Mouse (Mus musculus) heart, embryonic 16.5 days (tissue): ENCODE measurements around the gene Hpgd. TPM values are rescaled to one million over a fixed set of nuclear protein-coding genes. Genes with fewer than 3 reads are reported as not detected.

Experiments
- ATAC-seq: fragments of 200-750 bp; cut with Nextera tagmentation; replicated peaks from 2 replicates; pipeline ENCODE4 v1.8.0; 2017; ENCODE audit warnings: moderate number of reproducible peaks; ENCODE audit not compliant: insufficient read depth, low FRiP score; ENCODE audit errors: extremely low read depth
- H3K27ac ChIP-seq: fragments of 300-500 bp; sonication (generic); 2 replicates; pipeline ENCODE4 v1.5.1; 2014; ENCODE audit warnings: mild to moderate bottlenecking, low read length, control low read depth, moderate library complexity
- H3K27me3 ChIP-seq: fragments of 300-500 bp; sonication (generic); 2 replicates; pipeline ENCODE4 v1.6.1; 2014; ENCODE audit warnings: low read length, mixed read lengths; ENCODE audit not compliant: control insufficient read depth, insufficient read depth
- H3K36me3 ChIP-seq: fragments of 300-500 bp; sonication (generic); 2 replicates; pipeline ENCODE4 v1.6.1; 2014; ENCODE audit not compliant: control insufficient read depth, insufficient read depth
- H3K4me1 ChIP-seq: fragments of 300-500 bp; sonication (generic); 2 replicates; pipeline ENCODE4 v1.6.1; 2014; ENCODE audit warnings: low read length, mixed read lengths; ENCODE audit not compliant: control insufficient read depth, insufficient read depth
- H3K4me2 ChIP-seq: fragments of 300-500 bp; sonication (generic); 2 replicates; pipeline ENCODE4 v1.6.1; 2014; ENCODE audit warnings: low read depth, mild to moderate bottlenecking, control low read depth, low read length
- H3K4me3 ChIP-seq: fragments of 300-500 bp; sonication (generic); 2 replicates; pipeline ENCODE4 v1.5.1; 2014; ENCODE audit warnings: mild to moderate bottlenecking, control low read depth, low read length
- H3K9ac ChIP-seq: fragments of 300-500 bp; sonication (generic); 2 replicates; pipeline ENCODE4 v1.6.1; 2014; ENCODE audit warnings: low read length, control low read depth
- H3K9me3 ChIP-seq: fragments of 300-500 bp; sonication (generic); replicated peaks from 2 replicates; pipeline ENCODE4 v1.6.1; 2016; ENCODE audit warnings: low read length; ENCODE audit not compliant: control insufficient read depth
- WGBS: fragments of 180-500 bp; shearing (Covaris S2); extraction: QIAGEN DNeasy Blood & Tissue Kit; methylation state at CpG from one replicate; pipeline ENCODE4 v1.1.7; 2014; 5-methylcytosine and 5-hydroxymethylcytosine counted together
- polyA plus RNA-seq: library from polyadenylated mRNA; unstranded; fragments of >200 nt; fragmentation: Nextera tagmentation; extraction: Ambion mirVana; gene quantifications from 2 replicates; pipeline ENCODE4 v1.2.1, GENCODE M21; 2015

The Hpgd gene
- polyA plus RNA-seq, 1 experiment from 2014 or later: 36.7 TPM

- WGBS: 56% methylated on average over 2 of the region's 2 CpGs
- no peaks in the 10 kb centered on the region for H3K27me3 ChIP-seq
- no peak for ATAC-seq
- H3K36me3 ChIP-seq: no peaks in the 10 kb centered on the region
- no peaks in the 10 kb centered on the region for H3K4me1 ChIP-seq
- H3K9me3 ChIP-seq: no peaks in the 10 kb centered on the region
- no peak overlapping the region for H3K4me2 ChIP-seq
- no peak overlapping the region for H3K27ac ChIP-seq
- no peak overlapping the region for H3K9ac ChIP-seq
- no peak overlapping the region for H3K4me3 ChIP-seq
Measured at GRCm38 (mm10) chr8:56278545-56279063, 15.8 kb upstream of the Hpgd start.

- no peak for ATAC-seq
- WGBS: 52% methylated on average over 1 of the region's 1 CpGs
- no peak overlapping the region for H3K4me2 ChIP-seq
- no peak overlapping the region for H3K4me3 ChIP-seq
- H3K36me3 ChIP-seq: no peaks in the 10 kb centered on the region
- H3K27ac ChIP-seq: no peak overlapping the region
- H3K4me1 ChIP-seq: no peaks in the 10 kb centered on the region
- no peak overlapping the region for H3K9ac ChIP-seq
- H3K27me3 ChIP-seq: no peaks in the 10 kb centered on the region
- no peaks in the 10 kb centered on the region for H3K9me3 ChIP-seq
Measured at GRCm38 (mm10) chr8:56283936-56284335, 10.4 kb upstream of the Hpgd start.

GRCm38 (mm10) chr8:56284957-56285356 lies 9.4 kb upstream of the Hpgd start:
- H3K4me1 ChIP-seq: no peaks in the 10 kb centered on the region
- H3K27me3 ChIP-seq: no peaks in the 10 kb centered on the region
- WGBS: 26% methylated on average over 3 of the region's 3 CpGs
- no peak overlapping the region for H3K9ac ChIP-seq
- no peak for ATAC-seq
- no peak overlapping the region for H3K27ac ChIP-seq
- H3K9me3 ChIP-seq: no peaks in the 10 kb centered on the region
- H3K4me2 ChIP-seq: no peak overlapping the region
- H3K4me3 ChIP-seq: no peak overlapping the region
- no peaks in the 10 kb centered on the region for H3K36me3 ChIP-seq

GRCm38 (mm10) chr8:56286717-56287116 lies 7.7 kb upstream of the Hpgd start:
- no peak overlapping the region for H3K27ac ChIP-seq
- H3K4me2 ChIP-seq: no peak overlapping the region
- ATAC-seq: no peak
- H3K4me1 ChIP-seq: no peaks in the 10 kb centered on the region
- no peak overlapping the region for H3K9ac ChIP-seq
- H3K4me3 ChIP-seq: no peak overlapping the region
- no peaks in the 10 kb centered on the region for H3K36me3 ChIP-seq
- H3K27me3 ChIP-seq: no peaks in the 10 kb centered on the region
- 76% methylated on average over 2 of the region's 2 CpGs for WGBS
- no peaks in the 10 kb centered on the region for H3K9me3 ChIP-seq

GRCm38 (mm10) chr8:56287370-56288072 lies 6.9 kb upstream of the Hpgd start:
- no peaks in the 10 kb centered on the region for H3K27me3 ChIP-seq
- H3K36me3 ChIP-seq: no peaks in the 10 kb centered on the region
- H3K4me2 ChIP-seq: no peak overlapping the region
- no peak overlapping the region for H3K27ac ChIP-seq
- WGBS: 73% methylated on average over 7 of the region's 7 CpGs
- no peaks in the 10 kb centered on the region for H3K4me1 ChIP-seq
- H3K9ac ChIP-seq: no peak overlapping the region
- no peak overlapping the region for H3K4me3 ChIP-seq
- no peak for ATAC-seq
- no peaks in the 10 kb centered on the region for H3K9me3 ChIP-seq

- no peaks in the 10 kb centered on the region for H3K36me3 ChIP-seq
- H3K4me3 ChIP-seq: no peak overlapping the region
- no peak overlapping the region for H3K4me2 ChIP-seq
- no peak overlapping the region for H3K27ac ChIP-seq
- no peak for ATAC-seq
- 91% methylated on average over 7 of the region's 7 CpGs for WGBS
- no peaks in the 10 kb centered on the region for H3K9me3 ChIP-seq
- H3K27me3 ChIP-seq: peaks cover 3% of the 10 kb centered on the region; the same call in 1 of the 2 replicates
- no peak overlapping the region for H3K9ac ChIP-seq
- peaks cover 5% of the 10 kb centered on the region; the same call in 1 of the 2 replicates for H3K4me1 ChIP-seq
Measured at GRCm38 (mm10) chr8:56292318-56292717, 2.1 kb upstream of the Hpgd start.

- ATAC-seq: no peak
- Histone ChIP-seq H3K4me3 (no peak overlapping the region), H3K4me1 (peaks cover 5% of the 10 kb centered on the region; the same call in 1 of the 2 replicates), H3K36me3 (no peaks in the 10 kb centered on the region), H3K27ac (no peak overlapping the region), H3K27me3 (peaks cover 3% of the 10 kb centered on the region; the same call in 1 of the 2 replicates), H3K9ac (no peak overlapping the region), H3K9me3 (no peaks in the 10 kb centered on the region), H3K4me2 (peak overlapping the region; percentile 76)
- WGBS: 33% methylated on average over 8 of the region's 8 CpGs
Measured at GRCm38 (mm10) chr8:56293480-56293879, 905 bp upstream of the Hpgd start.

GRCm38 (mm10) chr8:56294886-56295555 lies 636 bp downstream of the Hpgd start:
- H3K4me1 ChIP-seq: peaks cover 5% of the 10 kb centered on the region; the same call in 1 of the 2 replicates
- no peak for ATAC-seq
- no peaks in the 10 kb centered on the region for H3K9me3 ChIP-seq
- peak overlapping the region; percentile 58 for H3K4me3 ChIP-seq
- H3K4me2 ChIP-seq: peak overlapping the region; percentile 76
- H3K27me3 ChIP-seq: peaks cover 3% of the 10 kb centered on the region; the same call in 1 of the 2 replicates
- peak overlapping the region; percentile 69 for H3K9ac ChIP-seq
- 24% methylated on average over 14 of the region's 14 CpGs for whole genome bisulfite sequencing
- no peaks in the 10 kb centered on the region for H3K36me3 ChIP-seq
- H3K27ac ChIP-seq: peak overlapping the region; percentile 6; the same call in 1 of the 2 replicates

GRCm38 (mm10) chr8:56299421-56299820 lies 5.0 kb downstream of the Hpgd start:
- H3K4me1 ChIP-seq: no peaks in the 10 kb centered on the region
- H3K4me2 ChIP-seq: no peak overlapping the region
- no peaks in the 10 kb centered on the region for H3K9me3 ChIP-seq
- 76% methylated on average over 5 of the region's 5 CpGs for WGBS
- no peaks in the 10 kb centered on the region for H3K36me3 ChIP-seq
- no peak overlapping the region for H3K4me3 ChIP-seq
- H3K27me3 ChIP-seq: 0 out of 2 replicates have a peak, but pooled peaks cover 3% of the 10 kb centered on the region
- ATAC-seq: no peak
- H3K9ac ChIP-seq: no peak overlapping the region
- H3K27ac ChIP-seq: no peak overlapping the region
